Mouse (Mus musculus) brown adipose tissue, adult 24 weeks (tissue): Measurements from ENCODE around the gene 4930564D02Rik. TPM values are rescaled to one million over a fixed set of nuclear protein-coding genes. Genes with fewer than 3 reads are reported as not detected.

Experiments
- H3K27ac ChIP-seq: fragments of 200-500 bp; replicated peaks from 2 replicates; pipeline ENCODE4 v1.5.1; 2012; ENCODE audit warnings: low read depth, mild to moderate bottlenecking, low read length
- H3K4me1 ChIP-seq: fragments of 200-500 bp; 2 replicates; pipeline ENCODE4 v1.6.1; 2012; ENCODE audit warnings: low read length, mixed read lengths; ENCODE audit not compliant: control insufficient read depth, insufficient read depth, insufficient read length
- H3K4me3 ChIP-seq: fragments of 200-500 bp; 2 replicates; pipeline ENCODE4 v1.5.1; 2012; ENCODE audit warnings: low read depth, mild to moderate bottlenecking, low read length, moderate library complexity; ENCODE audit not compliant: insufficient read depth
- polyA plus RNA-seq: library from polyadenylated mRNA; stranded (reverse); fragments of >200 nt; gene quantifications from 2 replicates; pipeline ENCODE4 v1.2.4, GENCODE M21; 2012; ENCODE audit not compliant: missing spikeins, insufficient read depth, insufficient read length

The 4930564D02Rik gene
- polyA plus RNA-seq, 1 experiment, result not detected

DNA sequence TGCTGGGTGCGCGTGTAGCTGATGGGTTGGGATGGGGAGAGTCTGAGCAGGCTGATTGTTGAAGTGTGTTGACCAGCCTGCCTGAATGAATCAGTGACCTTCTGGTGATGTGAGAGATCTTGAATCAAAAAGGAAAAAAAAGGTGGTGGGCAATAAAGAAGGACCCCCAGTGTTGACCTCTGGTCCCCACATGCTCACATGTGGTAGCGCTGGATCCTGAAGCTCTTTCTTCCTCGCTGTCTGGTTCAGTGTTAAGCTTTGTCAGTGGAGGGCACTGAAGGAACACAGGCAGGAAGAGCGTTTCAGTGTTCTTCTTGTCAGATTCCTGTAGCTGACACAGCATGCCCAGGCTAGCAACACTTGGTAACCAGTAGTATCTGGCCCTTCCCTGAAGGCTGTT is 9.2 kb downstream of the 4930564D02Rik start:
- no peak overlapping the region for H3K4me3 ChIP-seq
- H3K27ac ChIP-seq, result no peak overlapping the region
- no peaks in the 10 kb centered on the region for H3K4me1 ChIP-seq

GRCm38 (mm10) chr3:105078231-105078826 is 11.7 kb downstream of the 4930564D02Rik start:
- Histone ChIP-seq H3K4me1 (no peaks in the 10 kb centered on the region), H3K27ac (no peak overlapping the region), H3K4me3 (no peak overlapping the region)

DNA sequence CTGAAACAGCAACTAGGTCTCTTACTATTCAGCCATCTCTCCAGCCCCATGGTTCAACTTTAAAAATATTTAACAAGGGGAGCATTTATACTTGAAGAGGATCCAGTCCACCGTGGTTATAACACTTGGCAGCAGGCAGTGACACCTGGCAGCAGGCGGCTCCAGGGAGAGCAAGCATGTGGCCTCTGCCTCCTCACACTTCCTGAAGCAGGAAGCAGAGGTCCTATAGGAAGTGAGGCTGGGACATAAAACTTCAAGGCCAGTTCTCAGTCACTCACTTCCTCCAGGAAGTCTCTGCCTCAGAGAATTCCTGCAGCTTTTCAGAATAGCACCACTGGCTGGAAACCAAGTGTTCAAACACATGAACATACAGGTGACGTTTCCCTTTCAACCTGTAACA is 20.7 kb downstream of the 4930564D02Rik start:
- Histone ChIP-seq H3K4me3 (no peak overlapping the region), H3K4me1 (peaks cover 6% of the 10 kb centered on the region; the same call in 1 of the 2 replicates), H3K27ac (no peak overlapping the region)

GRCm38 (mm10) chr3:105088638-105089037 is 22.0 kb downstream of the 4930564D02Rik start:
- Histone ChIP-seq H3K27ac (no peak overlapping the region), H3K4me3 (no peak overlapping the region), H3K4me1 (peaks cover 6% of the 10 kb centered on the region; the same call in 1 of the 2 replicates)

GRCm38 (mm10) chr3:105090147-105090546 is 23.5 kb downstream of the 4930564D02Rik start:
- Histone ChIP-seq H3K4me1 (peaks cover 6% of the 10 kb centered on the region; the same call in 1 of the 2 replicates), H3K4me3 (no peak overlapping the region), H3K27ac (no peak overlapping the region)

DNA sequence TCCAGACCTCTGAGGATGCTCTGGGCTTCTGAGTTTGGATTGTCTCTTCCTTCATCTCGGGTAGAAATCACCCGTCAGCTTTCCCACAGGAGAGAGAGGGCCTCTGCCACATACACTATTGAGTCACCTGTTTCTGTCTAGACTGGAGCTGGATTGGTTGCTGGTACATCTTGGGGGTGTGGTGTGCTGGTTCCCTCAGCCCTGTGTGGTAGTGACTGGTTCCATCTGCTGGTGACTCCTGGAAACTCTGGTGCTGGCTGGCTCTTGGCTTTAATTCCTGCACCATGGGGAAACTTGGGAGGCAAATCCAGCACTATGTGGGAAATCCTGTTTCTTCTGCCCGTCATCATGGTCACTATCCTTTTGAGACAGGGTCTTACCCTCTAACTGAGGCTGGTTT is 24.3 kb downstream of the 4930564D02Rik start:
- no peak overlapping the region for H3K27ac ChIP-seq
- H3K4me3 ChIP-seq, result no peak overlapping the region
- H3K4me1 ChIP-seq, result peaks cover 6% of the 10 kb centered on the region; the same call in 1 of the 2 replicates

DNA sequence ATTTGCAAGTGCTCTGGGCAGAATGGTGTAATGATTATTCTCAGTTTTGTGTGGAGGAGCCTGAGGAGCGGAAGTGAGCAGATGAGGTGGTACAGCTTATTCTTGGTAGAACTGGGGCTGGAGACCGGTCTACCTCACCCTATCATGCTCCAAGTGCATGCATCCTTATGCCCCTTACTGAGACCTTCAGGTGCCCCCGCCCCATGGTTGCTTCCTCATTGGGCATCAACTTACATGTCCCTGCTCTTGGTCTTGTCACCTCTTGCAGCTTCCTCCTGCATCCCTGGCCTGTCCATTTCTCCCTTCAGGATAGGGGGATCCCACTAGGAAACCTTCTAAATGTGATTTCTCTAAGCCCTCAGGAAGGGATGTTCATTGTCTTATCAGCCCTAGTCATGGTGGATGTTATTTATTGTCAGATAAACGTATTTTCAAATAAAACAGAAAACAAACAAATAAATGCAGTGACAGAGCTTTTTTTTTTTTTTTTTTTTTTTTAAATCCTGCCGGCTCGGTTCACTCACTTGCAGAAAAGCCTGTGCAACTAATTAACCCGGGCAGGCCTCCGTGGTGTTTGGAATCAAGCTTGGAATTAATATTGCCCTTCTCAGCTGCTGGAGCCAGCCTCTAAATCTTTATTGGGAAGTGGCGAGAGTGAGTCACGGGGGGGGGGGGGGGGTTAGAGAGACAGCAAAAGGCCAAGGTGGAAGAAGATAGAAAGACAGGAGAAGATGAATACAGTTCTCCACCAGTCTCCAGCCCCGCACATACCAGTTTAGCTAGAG is 26.3 kb downstream of the 4930564D02Rik start:
- peaks cover 2% of the 10 kb centered on the region; the same call in 1 of the 2 replicates for H3K4me1 ChIP-seq
- no peak overlapping the region for H3K27ac ChIP-seq
- H3K4me3 ChIP-seq, result no peak overlapping the region

- H3K4me3 ChIP-seq, result no peak overlapping the region
- no peak overlapping the region for H3K27ac ChIP-seq
- H3K4me1 ChIP-seq, result no peaks in the 10 kb centered on the region
These were observed 27.8 kb downstream of the 4930564D02Rik start for GRCm38 (mm10) chr3:105094448-105094847.

DNA sequence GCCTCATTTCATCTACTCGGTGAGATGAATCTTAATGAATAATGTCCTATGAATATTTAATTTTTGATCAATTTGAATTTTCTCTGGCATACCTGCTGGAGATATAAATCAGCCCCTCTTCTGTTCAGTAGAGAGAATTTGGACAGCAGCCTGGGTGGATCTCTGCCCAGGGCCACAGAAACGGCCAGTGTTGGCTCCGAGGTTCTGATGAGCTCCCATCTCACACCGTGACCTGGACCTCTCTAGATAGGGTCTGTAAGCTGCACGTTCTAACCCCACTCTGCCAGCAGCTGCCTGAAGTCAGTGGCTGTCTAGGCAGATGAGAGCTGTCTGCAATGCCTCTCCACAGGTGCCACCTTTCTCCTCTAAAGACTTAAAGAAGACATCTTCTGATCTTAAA is 28.4 kb downstream of the 4930564D02Rik start:
- H3K27ac ChIP-seq, result no peak overlapping the region
- H3K4me3 ChIP-seq, result no peak overlapping the region
- H3K4me1 ChIP-seq, result no peaks in the 10 kb centered on the region

GRCm38 (mm10) chr3:105097581-105097980 is 30.9 kb downstream of the 4930564D02Rik start:
- no peak overlapping the region for H3K4me3 ChIP-seq
- H3K27ac ChIP-seq, result no peak overlapping the region
- H3K4me1 ChIP-seq, result no peaks in the 10 kb centered on the region

GRCm38 (mm10) chr3:105099526-105100269 is 33.1 kb downstream of the 4930564D02Rik start:
- Histone ChIP-seq H3K4me1 (no peaks in the 10 kb centered on the region), H3K4me3 (no peak overlapping the region), H3K27ac (no peak overlapping the region)

DNA sequence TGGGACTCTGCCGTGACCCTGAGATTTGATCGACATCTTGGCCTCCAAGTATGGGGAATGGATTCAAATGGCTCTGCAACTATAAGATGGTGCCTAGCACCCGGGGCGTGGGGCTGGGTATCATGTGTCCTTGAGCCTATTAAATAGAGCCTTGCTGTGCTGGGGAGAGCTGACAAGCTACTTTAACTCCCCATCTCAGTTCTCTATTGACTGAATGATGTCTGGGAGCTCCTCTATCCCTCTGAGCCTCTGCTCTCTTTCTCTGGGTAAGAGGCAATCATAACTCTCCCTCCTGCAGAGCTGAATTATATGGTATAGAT is 33.6 kb downstream of the 4930564D02Rik start:
- H3K27ac ChIP-seq, result no peak overlapping the region
- no peak overlapping the region for H3K4me3 ChIP-seq
- H3K4me1 ChIP-seq, result no peaks in the 10 kb centered on the region

- no peaks in the 10 kb centered on the region for H3K4me1 ChIP-seq
- H3K4me3 ChIP-seq, result no peak overlapping the region
- no peak overlapping the region for H3K27ac ChIP-seq
These were observed 39.2 kb downstream of the 4930564D02Rik start for GRCm38 (mm10) chr3:105105827-105106226.

DNA sequence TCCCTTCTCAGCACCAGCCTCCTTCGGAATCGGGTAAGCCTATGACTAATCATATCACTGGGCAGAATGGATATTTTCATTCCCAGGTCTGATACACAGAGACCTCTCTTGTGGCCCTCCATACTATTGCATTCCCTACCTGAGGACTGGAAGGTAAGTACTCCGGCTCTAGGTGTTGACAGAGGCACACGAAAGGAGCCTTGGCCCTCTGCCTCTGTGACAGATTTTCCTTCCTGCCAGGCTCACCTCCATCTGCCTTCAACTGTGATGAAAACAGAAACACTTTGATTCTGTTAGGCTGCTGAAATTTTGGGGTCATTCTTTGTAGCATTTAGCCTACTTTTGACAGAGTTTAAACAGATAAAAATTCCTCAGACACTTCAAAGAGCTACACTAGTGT is 47.2 kb downstream of the 4930564D02Rik start:
- Histone ChIP-seq H3K4me3 (no peak overlapping the region), H3K27ac (no peak overlapping the region), H3K4me1 (no peaks in the 10 kb centered on the region)

DNA sequence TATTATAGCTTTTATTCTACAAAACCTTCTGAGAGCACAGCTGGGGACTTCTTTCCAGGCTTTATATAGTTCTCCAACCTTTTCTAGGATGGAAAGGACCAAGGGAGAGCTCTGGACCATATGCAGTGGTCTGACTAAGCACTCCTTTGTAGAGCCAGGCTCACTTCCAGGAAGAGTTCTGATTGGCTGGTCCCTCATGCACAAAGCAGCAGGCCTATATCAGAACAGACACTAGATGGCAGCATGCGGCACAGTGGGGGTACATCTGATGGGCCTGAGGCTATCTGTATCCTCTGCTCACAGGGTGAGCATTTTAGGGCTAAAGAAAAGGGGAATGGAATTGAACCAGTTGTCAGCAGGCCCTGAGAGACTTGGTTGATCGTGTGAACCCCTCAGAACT is 47.6 kb downstream of the 4930564D02Rik start:
- Histone ChIP-seq H3K4me1 (no peaks in the 10 kb centered on the region), H3K4me3 (no peak overlapping the region), H3K27ac (no peak overlapping the region)
